Mouse (Mus musculus): Measurements from ENCODE around the gene Cdh13. TPM values are rescaled to one million over a fixed set of nuclear protein-coding genes. Genes with fewer than 3 reads are reported as not detected.

The Cdh13 gene
- polyA plus RNA-seq (2015; fragmentation: Nextera tagmentation; extraction: Ambion mirVana) = 120 and 123 TPM in 2 replicates

DNA sequence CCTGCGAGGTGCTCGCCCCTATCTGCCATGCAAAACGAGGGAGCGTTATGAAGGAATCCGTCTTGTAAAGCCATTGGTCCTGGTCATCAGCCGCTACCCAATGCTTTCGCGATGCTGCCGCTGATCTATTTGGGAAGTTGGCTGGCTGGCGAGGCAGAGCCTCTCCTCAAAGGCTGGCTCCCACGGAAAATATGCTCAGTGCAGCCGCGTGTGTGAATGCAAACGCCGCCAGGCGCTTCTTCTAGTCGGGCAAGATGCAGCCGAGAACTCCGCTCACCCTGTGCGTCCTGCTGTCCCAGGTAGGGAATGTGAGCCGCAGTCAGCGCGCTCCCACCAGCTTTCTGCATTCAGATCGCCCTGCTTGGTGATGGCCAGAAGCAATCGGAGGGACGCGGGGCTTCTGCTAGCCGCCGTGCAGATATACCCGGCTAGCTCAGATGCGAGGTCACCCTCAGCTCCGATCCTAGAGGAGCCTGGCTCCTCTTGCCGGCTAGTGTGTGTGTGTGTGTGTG, at the start of gene Cdh13:
Gene Cdh13 (plus strand): TSS at position 134 of the 512 bp plus-strand sequence.
- Histone ChIP-seq H3K4me2 (ENCODE audit: low read length) (peak within 1 kb of the TSS; percentile 65), H3K27ac (ENCODE audit: low read depth, low read length) (peak within 1 kb of the TSS; percentile 64), H3K4me1 (ENCODE audit: control insufficient read depth, insufficient read depth, low read depth, low read length) (peaks cover 27% of the 10 kb centered on the region), H3K4me3 (ENCODE audit: low read length) (peak within 1 kb of the TSS; percentile 51), H3K9me3 (ENCODE audit: control insufficient read depth, low read length) (no peaks in the 10 kb centered on the region), H3K9ac (ENCODE audit: low read depth, low read length) (peak within 1 kb of the TSS; percentile 80), H3K36me3 (ENCODE audit: control insufficient read depth, insufficient read depth, low read length) (no peaks in the 10 kb centered on the region), H3K27me3 (replicated peaks; ENCODE audit: control insufficient read depth, insufficient read depth, low read length) (no peaks in the 10 kb centered on the region)
- peak; percentile 68 for ATAC-seq
- WGBS = under 1% methylated on average over 33 of the region's 33 CpGs

DNA sequence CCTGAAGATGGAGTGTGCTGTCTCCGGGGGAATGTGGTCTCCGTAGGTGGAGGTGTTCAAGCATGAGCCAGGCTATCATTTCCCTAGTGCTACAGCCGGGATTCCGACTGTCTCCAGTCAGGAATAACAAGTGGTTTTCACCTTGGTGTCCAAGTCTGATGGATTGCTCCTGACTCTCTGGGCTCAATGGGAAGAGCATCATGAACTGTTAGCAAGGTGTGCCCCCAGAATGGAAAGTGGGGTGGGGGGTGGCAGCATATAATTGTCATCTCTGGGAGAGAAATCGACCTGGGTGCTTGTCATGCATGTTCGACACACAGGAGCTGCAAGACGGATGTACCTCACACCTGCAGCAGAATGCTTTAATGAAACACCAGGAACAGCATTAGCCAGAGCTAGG, 47.9 kb upstream of the Cdh13 start:
- 85% methylated on average over 7 of the region's 7 CpGs for WGBS
- H3K4me2 ChIP-seq (ENCODE audit: low read length) = no peak overlapping the region
- no peak overlapping the region for H3K4me3 ChIP-seq (ENCODE audit: low read length)
- H3K27me3 ChIP-seq (replicated peaks; ENCODE audit: control insufficient read depth, insufficient read depth, low read length) = no peaks in the 10 kb centered on the region
- H3K9me3 ChIP-seq (ENCODE audit: control insufficient read depth, low read length) = no peaks in the 10 kb centered on the region
- ATAC-seq = no peak
- H3K9ac ChIP-seq (ENCODE audit: low read depth, low read length) = no peak overlapping the region
- no peak overlapping the region for H3K27ac ChIP-seq (ENCODE audit: low read depth, low read length)
- H3K36me3 ChIP-seq (ENCODE audit: control insufficient read depth, insufficient read depth, low read length) = no peaks in the 10 kb centered on the region
- H3K4me1 ChIP-seq (ENCODE audit: control insufficient read depth, insufficient read depth, low read depth, low read length) = no peaks in the 10 kb centered on the region

DNA sequence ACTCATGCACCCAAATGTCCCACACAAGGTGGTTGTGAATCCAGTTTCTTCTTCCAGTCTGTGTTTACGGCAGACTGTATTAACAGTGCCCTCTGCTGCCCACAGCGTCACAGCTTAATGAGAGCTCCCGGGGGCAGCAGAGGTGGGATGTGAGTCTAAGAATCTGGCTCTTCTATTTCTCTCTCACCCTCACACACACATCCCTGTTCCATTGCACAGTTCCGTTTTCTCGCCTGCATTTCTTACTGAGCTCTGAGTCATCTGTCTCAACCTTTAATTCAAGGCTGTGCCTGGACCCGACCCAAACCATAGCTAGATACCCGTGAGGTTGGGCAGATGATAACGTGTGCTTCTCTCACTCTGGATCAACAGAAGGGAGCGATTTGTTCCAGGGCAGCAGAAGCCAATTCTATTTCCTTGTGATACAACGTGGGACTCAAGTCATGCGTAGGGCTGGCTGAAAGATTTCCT, 46.3 kb upstream of the Cdh13 start:
- H3K9ac ChIP-seq (ENCODE audit: low read depth, low read length) = no peak overlapping the region
- H3K4me1 ChIP-seq (ENCODE audit: control insufficient read depth, insufficient read depth, low read depth, low read length) = no peaks in the 10 kb centered on the region
- no peaks in the 10 kb centered on the region for H3K9me3 ChIP-seq (ENCODE audit: control insufficient read depth, low read length)
- H3K4me3 ChIP-seq (ENCODE audit: low read length) = no peak overlapping the region
- no peaks in the 10 kb centered on the region for H3K27me3 ChIP-seq (replicated peaks; ENCODE audit: control insufficient read depth, insufficient read depth, low read length)
- no peaks in the 10 kb centered on the region for H3K36me3 ChIP-seq (ENCODE audit: control insufficient read depth, insufficient read depth, low read length)
- no peak overlapping the region for H3K27ac ChIP-seq (ENCODE audit: low read depth, low read length)
- no peak overlapping the region for H3K4me2 ChIP-seq (ENCODE audit: low read length)
- ATAC-seq = no peak
- 72% methylated on average over 11 of the region's 11 CpGs for WGBS

DNA sequence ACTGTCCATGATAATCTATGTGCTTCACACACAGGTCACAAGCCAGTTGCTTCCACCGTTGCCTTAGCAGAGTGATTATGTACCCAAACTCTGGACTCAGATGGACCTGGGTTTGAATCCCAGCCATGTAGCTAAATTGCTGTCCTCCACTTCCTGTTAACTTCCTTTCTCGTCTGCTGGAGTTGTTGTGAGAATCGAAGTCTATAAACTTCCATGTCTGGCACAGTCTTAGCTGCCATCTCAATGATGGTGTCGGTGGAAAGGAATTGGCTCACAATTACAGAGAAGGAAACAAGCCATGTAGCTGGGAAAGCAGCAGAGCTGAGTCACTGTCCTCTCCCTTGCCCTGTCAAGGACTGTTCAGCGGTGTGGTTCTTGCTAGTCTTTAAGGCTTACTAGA, 45.4 kb upstream of the Cdh13 start:
- H3K27me3 ChIP-seq (replicated peaks; ENCODE audit: control insufficient read depth, insufficient read depth, low read length) = no peaks in the 10 kb centered on the region
- H3K9me3 ChIP-seq (ENCODE audit: control insufficient read depth, low read length) = no peaks in the 10 kb centered on the region
- H3K9ac ChIP-seq (ENCODE audit: low read depth, low read length) = no peak overlapping the region
- H3K4me3 ChIP-seq (ENCODE audit: low read length) = no peak overlapping the region
- no peaks in the 10 kb centered on the region for H3K36me3 ChIP-seq (ENCODE audit: control insufficient read depth, insufficient read depth, low read length)
- H3K4me2 ChIP-seq (ENCODE audit: low read length) = no peak overlapping the region
- H3K4me1 ChIP-seq (ENCODE audit: control insufficient read depth, insufficient read depth, low read depth, low read length) = no peaks in the 10 kb centered on the region
- WGBS = 86% methylated on average over 5 of the region's 5 CpGs
- no peak overlapping the region for H3K27ac ChIP-seq (ENCODE audit: low read depth, low read length)
- no peak for ATAC-seq

DNA sequence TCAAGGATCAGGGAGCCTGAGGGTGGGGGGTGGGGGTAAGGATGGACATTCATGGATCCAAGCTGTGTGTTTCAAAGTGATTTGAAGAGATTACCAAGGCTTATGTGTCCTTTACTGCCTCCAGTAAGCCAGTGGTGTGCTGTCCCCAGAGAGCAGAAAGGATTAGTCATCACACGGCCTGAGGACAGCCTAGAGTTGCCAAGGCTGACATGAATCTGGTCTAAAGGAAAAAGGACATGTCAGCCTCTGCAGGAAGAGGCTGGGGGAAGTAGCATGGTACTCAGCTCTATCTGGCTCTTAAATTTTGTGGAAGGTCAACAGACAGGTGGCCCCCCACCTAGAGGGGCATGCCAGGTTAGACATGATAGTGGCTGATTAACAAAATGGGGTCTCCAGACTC, 44.3 kb upstream of the Cdh13 start:
- H3K9ac ChIP-seq (ENCODE audit: low read depth, low read length) = no peak overlapping the region
- no peaks in the 10 kb centered on the region for H3K9me3 ChIP-seq (ENCODE audit: control insufficient read depth, low read length)
- no peaks in the 10 kb centered on the region for H3K27me3 ChIP-seq (replicated peaks; ENCODE audit: control insufficient read depth, insufficient read depth, low read length)
- no peak overlapping the region for H3K27ac ChIP-seq (ENCODE audit: low read depth, low read length)
- no peaks in the 10 kb centered on the region for H3K4me1 ChIP-seq (ENCODE audit: control insufficient read depth, insufficient read depth, low read depth, low read length)
- H3K4me2 ChIP-seq (ENCODE audit: low read length) = no peak overlapping the region
- H3K4me3 ChIP-seq (ENCODE audit: low read length) = no peak overlapping the region
- H3K36me3 ChIP-seq (ENCODE audit: control insufficient read depth, insufficient read depth, low read length) = no peaks in the 10 kb centered on the region
- 75% methylated on average over 1 of the region's 1 CpGs for WGBS
- ATAC-seq = no peak

DNA sequence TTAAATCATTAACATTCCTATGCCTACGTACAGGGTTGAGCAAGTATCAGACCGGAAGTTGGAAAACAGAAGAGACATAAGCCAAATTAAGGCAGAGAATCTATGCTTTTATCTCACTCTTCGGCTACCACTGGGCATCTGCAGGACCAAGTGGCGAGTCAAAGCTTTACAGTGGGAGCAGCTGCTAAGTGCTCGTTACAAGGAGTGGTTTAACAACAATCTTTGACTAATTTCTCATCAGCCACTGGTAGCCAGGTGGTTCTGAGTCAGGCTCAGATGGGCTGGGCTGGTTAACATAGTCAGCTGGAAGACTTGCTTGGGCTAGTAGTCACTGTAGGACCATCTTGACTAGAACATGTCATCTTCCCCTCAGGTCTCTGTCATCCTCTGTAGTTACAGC, 34.2 kb upstream of the Cdh13 start:
- H3K4me1 ChIP-seq (ENCODE audit: control insufficient read depth, insufficient read depth, low read depth, low read length) = no peaks in the 10 kb centered on the region

DNA sequence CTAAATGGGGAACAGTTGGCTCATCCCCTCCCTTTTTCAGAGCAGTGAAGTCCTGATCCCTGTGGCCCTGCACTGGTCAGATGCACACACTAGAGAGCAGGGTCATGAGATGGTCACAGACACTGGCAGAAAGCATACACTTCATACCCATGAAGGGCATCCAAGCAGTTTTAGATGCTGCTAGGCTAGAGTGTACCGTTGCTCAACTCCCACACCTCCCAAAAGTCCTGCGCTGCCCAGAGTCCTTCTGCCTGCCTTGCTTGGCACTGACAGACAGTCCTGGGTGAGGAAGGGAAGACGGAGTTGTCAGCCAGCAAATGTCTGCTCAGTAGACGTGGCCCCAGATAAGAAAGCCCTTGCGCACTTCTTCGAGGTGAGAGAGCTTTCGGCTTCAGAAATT, 33.6 kb upstream of the Cdh13 start:
- ATAC-seq = no peak
- 85% methylated on average over 7 of the region's 7 CpGs for WGBS
- H3K36me3 ChIP-seq (ENCODE audit: control insufficient read depth, insufficient read depth, low read length) = no peaks in the 10 kb centered on the region
- H3K4me3 ChIP-seq (ENCODE audit: low read length) = no peak overlapping the region
- H3K4me1 ChIP-seq (ENCODE audit: control insufficient read depth, insufficient read depth, low read depth, low read length) = no peaks in the 10 kb centered on the region
- no peaks in the 10 kb centered on the region for H3K9me3 ChIP-seq (ENCODE audit: control insufficient read depth, low read length)
- H3K9ac ChIP-seq (ENCODE audit: low read depth, low read length) = no peak overlapping the region
- H3K4me2 ChIP-seq (ENCODE audit: low read length) = no peak overlapping the region
- no peak overlapping the region for H3K27ac ChIP-seq (ENCODE audit: low read depth, low read length)
- no peaks in the 10 kb centered on the region for H3K27me3 ChIP-seq (replicated peaks; ENCODE audit: control insufficient read depth, insufficient read depth, low read length)

More for the DNA sequence above, 34.2 kb upstream of the Cdh13 start:
- Histone ChIP-seq H3K4me2 (ENCODE audit: low read length) (no peak overlapping the region), H3K4me3 (ENCODE audit: low read length) (no peak overlapping the region), H3K27me3 (replicated peaks; ENCODE audit: control insufficient read depth, insufficient read depth, low read length) (no peaks in the 10 kb centered on the region), H3K9me3 (ENCODE audit: control insufficient read depth, low read length) (no peaks in the 10 kb centered on the region), H3K9ac (ENCODE audit: low read depth, low read length) (no peak overlapping the region), H3K36me3 (ENCODE audit: control insufficient read depth, insufficient read depth, low read length) (no peaks in the 10 kb centered on the region), H3K27ac (ENCODE audit: low read depth, low read length) (no peak overlapping the region)
- no peak for ATAC-seq
- 89% methylated on average over 5 of the region's 5 CpGs for WGBS

DNA sequence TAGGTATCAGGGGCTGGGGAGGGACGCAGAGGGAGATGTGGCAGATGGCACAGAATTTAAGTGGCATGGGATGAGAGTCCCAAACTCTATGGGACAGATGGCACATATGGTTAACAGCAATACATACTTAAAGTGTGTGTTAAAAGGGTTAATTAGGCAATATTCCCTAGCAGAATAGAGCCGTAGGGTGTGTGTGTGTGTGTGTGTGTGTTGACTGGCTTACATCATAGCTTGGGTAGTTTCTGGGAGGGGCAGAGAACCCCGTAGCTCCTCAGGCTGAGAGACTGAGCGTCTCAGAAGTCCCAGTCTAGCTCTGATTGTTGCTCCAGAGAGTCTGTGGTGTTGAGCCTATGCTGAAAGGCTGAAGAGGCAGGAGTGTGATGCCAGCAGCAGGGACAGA, 20.4 kb upstream of the Cdh13 start:
- no peak overlapping the region for H3K27ac ChIP-seq (ENCODE audit: low read depth, low read length)
- H3K27me3 ChIP-seq (replicated peaks; ENCODE audit: control insufficient read depth, insufficient read depth, low read length) = no peaks in the 10 kb centered on the region
- no peak for ATAC-seq
- no peaks in the 10 kb centered on the region for H3K36me3 ChIP-seq (ENCODE audit: control insufficient read depth, insufficient read depth, low read length)
- no peaks in the 10 kb centered on the region for H3K9me3 ChIP-seq (ENCODE audit: control insufficient read depth, low read length)
- H3K4me2 ChIP-seq (ENCODE audit: low read length) = no peak overlapping the region
- H3K9ac ChIP-seq (ENCODE audit: low read depth, low read length) = no peak overlapping the region
- H3K4me1 ChIP-seq (ENCODE audit: control insufficient read depth, insufficient read depth, low read depth, low read length) = no peaks in the 10 kb centered on the region
- H3K4me3 ChIP-seq (ENCODE audit: low read length) = no peak overlapping the region
- 64% methylated on average over 4 of the region's 4 CpGs for whole genome bisulfite sequencing

DNA sequence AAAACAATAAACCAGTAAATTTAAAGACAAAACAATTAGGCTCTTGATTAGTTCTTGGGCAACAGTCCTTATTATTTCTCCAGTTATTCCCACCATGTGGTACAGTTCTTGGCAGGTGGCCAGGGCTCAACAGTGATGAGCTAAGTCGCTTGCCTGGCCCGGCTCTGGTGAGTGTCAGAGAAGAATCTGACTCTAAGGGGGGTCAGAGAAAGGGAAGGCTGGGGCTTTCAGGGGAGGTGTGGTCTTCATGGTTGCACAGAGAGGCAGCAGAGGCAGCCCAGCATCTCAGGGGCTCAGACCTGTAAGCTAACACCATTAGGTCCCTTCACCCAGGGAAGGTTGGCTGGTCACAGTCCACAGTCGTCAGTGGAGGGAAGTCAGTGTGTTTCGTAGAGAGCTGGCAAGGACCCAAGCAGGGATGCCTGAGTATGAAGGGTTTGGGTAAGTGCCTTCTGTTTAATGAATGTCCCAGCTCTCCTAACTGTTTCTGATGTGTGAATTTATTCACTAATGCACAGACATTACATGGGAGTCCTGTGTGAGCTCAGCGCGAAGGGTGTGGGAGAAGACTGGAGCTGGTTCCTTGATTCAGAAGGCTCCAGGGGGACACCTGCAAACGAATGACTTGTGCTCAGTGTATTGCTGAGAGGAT, 12.7 kb upstream of the Cdh13 start:
- H3K9me3 ChIP-seq (ENCODE audit: control insufficient read depth, low read length) = no peaks in the 10 kb centered on the region
- H3K4me3 ChIP-seq (ENCODE audit: low read length) = no peak overlapping the region
- no peak overlapping the region for H3K27ac ChIP-seq (ENCODE audit: low read depth, low read length)
- H3K27me3 ChIP-seq (replicated peaks; ENCODE audit: control insufficient read depth, insufficient read depth, low read length) = no peaks in the 10 kb centered on the region
- no peak overlapping the region for H3K9ac ChIP-seq (ENCODE audit: low read depth, low read length)
- peak; percentile 63 for ATAC-seq
- 28% methylated on average over 7 of the region's 7 CpGs for WGBS
- H3K4me1 ChIP-seq (ENCODE audit: control insufficient read depth, insufficient read depth, low read depth, low read length) = peaks cover 9% of the 10 kb centered on the region
- no peaks in the 10 kb centered on the region for H3K36me3 ChIP-seq (ENCODE audit: control insufficient read depth, insufficient read depth, low read length)
- no peak overlapping the region for H3K4me2 ChIP-seq (ENCODE audit: low read length)
